Mouse (Mus musculus) heart, embryonic 15.5 days (tissue): Measurements from ENCODE around the gene Slc13a5. TPM values are rescaled to one million over a fixed set of nuclear protein-coding genes. Genes with fewer than 3 reads are reported as not detected.

ENCODE experiments used
- ATAC-seq: fragments of 200-750 bp; cut with Nextera tagmentation; replicated peaks from 2 replicates; pipeline ENCODE4 v1.8.0; 2017; ENCODE audit warnings: low read depth, moderate TSS enrichment; ENCODE audit not compliant: insufficient number of reproducible peaks, insufficient read depth, low FRiP score
- H3K27ac ChIP-seq: fragments of 300-500 bp; sonication (generic); 2 replicates; pipeline ENCODE4 v1.5.1; 2015; ENCODE audit warnings: mild to moderate bottlenecking, inconsistent platforms
- H3K27me3 ChIP-seq: fragments of 300-500 bp; sonication (generic); 2 replicates; pipeline ENCODE4 v1.6.1; 2015; ENCODE audit warnings: inconsistent platforms
- H3K36me3 ChIP-seq: fragments of 300-500 bp; sonication (generic); 2 replicates; pipeline ENCODE4 v1.6.1; 2015; ENCODE audit warnings: mild to moderate bottlenecking, inconsistent platforms
- H3K4me1 ChIP-seq: fragments of 300-500 bp; sonication (generic); replicated peaks from 2 replicates; pipeline ENCODE4 v1.6.1; 2015; ENCODE audit warnings: inconsistent platforms
- H3K4me2 ChIP-seq: fragments of 300-500 bp; sonication (generic); 2 replicates; pipeline ENCODE4 v1.6.1; 2015; ENCODE audit warnings: inconsistent platforms, mild to moderate bottlenecking, moderate library complexity
- H3K4me3 ChIP-seq: fragments of 300-500 bp; sonication (generic); 2 replicates; pipeline ENCODE4 v1.5.1; 2015; ENCODE audit warnings: mild to moderate bottlenecking, inconsistent platforms
- H3K9ac ChIP-seq: fragments of 300-500 bp; sonication (generic); 2 replicates; pipeline ENCODE4 v1.6.1; 2015; ENCODE audit warnings: mild to moderate bottlenecking, inconsistent platforms
- H3K9me3 ChIP-seq: fragments of 300-500 bp; sonication (generic); replicated peaks from 2 replicates; pipeline ENCODE4 v1.6.1; 2016; ENCODE audit warnings: inconsistent platforms
- WGBS: fragments of 180-500 bp; shearing (Covaris S2); methylation state at CpG from one replicate; pipeline ENCODE4 v1.1.7; 2015; ENCODE audit warnings: mixed read lengths; 5-methylcytosine and 5-hydroxymethylcytosine counted together
- polyA plus RNA-seq: library from polyadenylated mRNA; unstranded; fragments of >200 nt; fragmentation: Nextera tagmentation; extraction: Ambion mirVana; gene quantifications from 2 replicates; pipeline ENCODE4 v1.2.1, GENCODE M21; 2015

The Slc13a5 gene
- polyA plus RNA-seq, 1 experiment from 2014 or later: 0.11 TPM

- Histone ChIP-seq H3K4me1 (peaks cover 3% of the 10 kb centered on the region), H3K27ac (no peak overlapping the region), H3K4me2 (no peak overlapping the region), H3K9ac (no peak overlapping the region), H3K36me3 (no peaks in the 10 kb centered on the region), H3K9me3 (no peaks in the 10 kb centered on the region), H3K27me3 (no peaks in the 10 kb centered on the region), H3K4me3 (no peak overlapping the region)
- WGBS: 69% methylated on average over 3 of the region's 3 CpGs
- ATAC-seq: no peak
Observed at GRCm38 (mm10) chr11:72286651-72287050, 19.6 kb upstream of the Slc13a5 start.

GRCm38 (mm10) chr11:72285971-72286480 lies 19.0 kb upstream of the Slc13a5 start:
- ATAC-seq: no peak
- H3K4me1 ChIP-seq: peaks cover 3% of the 10 kb centered on the region
- H3K9me3 ChIP-seq: no peaks in the 10 kb centered on the region
- H3K36me3 ChIP-seq: no peaks in the 10 kb centered on the region
- 67% methylated on average over 6 of the region's 6 CpGs for WGBS
- no peaks in the 10 kb centered on the region for H3K27me3 ChIP-seq
- no peak overlapping the region for H3K27ac ChIP-seq
- H3K4me2 ChIP-seq: no peak overlapping the region
- H3K4me3 ChIP-seq: no peak overlapping the region
- no peak overlapping the region for H3K9ac ChIP-seq

- no peak overlapping the region for H3K4me2 ChIP-seq
- 67% methylated on average over 14 of the region's 14 CpGs for WGBS
- H3K27me3 ChIP-seq: no peaks in the 10 kb centered on the region
- H3K9ac ChIP-seq: no peak overlapping the region
- no peaks in the 10 kb centered on the region for H3K9me3 ChIP-seq
- ATAC-seq: no peak
- H3K4me3 ChIP-seq: no peak overlapping the region
- H3K27ac ChIP-seq: no peak overlapping the region
- H3K36me3 ChIP-seq: no peaks in the 10 kb centered on the region
- H3K4me1 ChIP-seq: peaks cover 3% of the 10 kb centered on the region
Observed at GRCm38 (mm10) chr11:72284532-72285182, 17.6 kb upstream of the Slc13a5 start.

- no peak overlapping the region for H3K27ac ChIP-seq
- no peak overlapping the region for H3K4me3 ChIP-seq
- H3K36me3 ChIP-seq: no peaks in the 10 kb centered on the region
- H3K9ac ChIP-seq: no peak overlapping the region
- no peak overlapping the region for H3K4me2 ChIP-seq
- ATAC-seq: no peak
- H3K27me3 ChIP-seq: no peaks in the 10 kb centered on the region
- no peaks in the 10 kb centered on the region for H3K9me3 ChIP-seq
- 84% methylated on average over 16 of the region's 16 CpGs for WGBS
- H3K4me1 ChIP-seq: peaks cover 3% of the 10 kb centered on the region
Observed at GRCm38 (mm10) chr11:72283486-72284224, 16.6 kb upstream of the Slc13a5 start.

GRCm38 (mm10) chr11:72281852-72282400 lies 14.9 kb upstream of the Slc13a5 start:
- ATAC-seq: no peak
- no peak overlapping the region for H3K4me2 ChIP-seq
- no peak overlapping the region for H3K4me3 ChIP-seq
- no peaks in the 10 kb centered on the region for H3K27me3 ChIP-seq
- no peak overlapping the region for H3K9ac ChIP-seq
- no peaks in the 10 kb centered on the region for H3K36me3 ChIP-seq
- no peak overlapping the region for H3K27ac ChIP-seq
- no peaks in the 10 kb centered on the region for H3K9me3 ChIP-seq
- peaks cover 3% of the 10 kb centered on the region for H3K4me1 ChIP-seq
- WGBS: 51% methylated on average over 5 of the region's 5 CpGs

- H3K9ac ChIP-seq: no peak overlapping the region
- 73% methylated on average over 5 of the region's 5 CpGs for WGBS
- H3K27ac ChIP-seq: no peak overlapping the region
- H3K4me2 ChIP-seq: no peak overlapping the region
- no peak for ATAC-seq
- peaks cover 3% of the 10 kb centered on the region for H3K4me1 ChIP-seq
- no peaks in the 10 kb centered on the region for H3K27me3 ChIP-seq
- H3K4me3 ChIP-seq: no peak overlapping the region
- no peaks in the 10 kb centered on the region for H3K36me3 ChIP-seq
- no peaks in the 10 kb centered on the region for H3K9me3 ChIP-seq
Observed at GRCm38 (mm10) chr11:72281143-72281851, 14.3 kb upstream of the Slc13a5 start.

GRCm38 (mm10) chr11:72273341-72273740 lies 6.3 kb upstream of the Slc13a5 start:
- peaks cover 2% of the 10 kb centered on the region; the same call in 1 of the 2 replicates for H3K4me1 ChIP-seq
- H3K4me3 ChIP-seq: no peak overlapping the region
- no peaks in the 10 kb centered on the region for H3K36me3 ChIP-seq
- H3K9me3 ChIP-seq: no peaks in the 10 kb centered on the region
- H3K27ac ChIP-seq: no peak overlapping the region
- no peak overlapping the region for H3K9ac ChIP-seq
- 62% methylated on average over 3 of the region's 3 CpGs for WGBS
- no peak overlapping the region for H3K4me2 ChIP-seq
- H3K27me3 ChIP-seq: peaks cover 9% of the 10 kb centered on the region
- ATAC-seq: no peak

- Histone ChIP-seq H3K9me3 (no peaks in the 10 kb centered on the region), H3K27ac (no peak overlapping the region), H3K4me1 (peaks cover 7% of the 10 kb centered on the region), H3K36me3 (no peaks in the 10 kb centered on the region), H3K9ac (no peak overlapping the region), H3K4me2 (no peak overlapping the region), H3K4me3 (no peak overlapping the region), H3K27me3 (peaks cover 20% of the 10 kb centered on the region)
- WGBS: 28% methylated on average over 1 of the region's 1 CpGs
- ATAC-seq: no peak
Observed at GRCm38 (mm10) chr11:72271761-72272160, 4.7 kb upstream of the Slc13a5 start.

- Histone ChIP-seq H3K4me3 (peak overlapping the region; percentile 52), H3K27me3 (peaks cover 49% of the 10 kb centered on the region), H3K4me2 (peak overlapping the region; percentile 88), H3K36me3 (no peaks in the 10 kb centered on the region), H3K27ac (no peak overlapping the region), H3K4me1 (peaks cover 21% of the 10 kb centered on the region), H3K9me3 (no peaks in the 10 kb centered on the region), H3K9ac (peak overlapping the region; percentile 45)
- peak; percentile 89 for ATAC-seq
- WGBS: under 1% methylated on average over 46 of the region's 46 CpGs
Observed at GRCm38 (mm10) chr11:72266207-72266959, 639 bp downstream of the Slc13a5 start.

- H3K27ac ChIP-seq: no peak overlapping the region
- no peak for ATAC-seq
- H3K9ac ChIP-seq: no peak overlapping the region
- peaks cover 21% of the 10 kb centered on the region for H3K4me1 ChIP-seq
- 9% methylated on average over 11 of the region's 11 CpGs for WGBS
- peak overlapping the region; percentile 52 for H3K4me3 ChIP-seq
- peak overlapping the region; percentile 88; the same call in 1 of the 2 replicates for H3K4me2 ChIP-seq
- H3K27me3 ChIP-seq: peaks cover 49% of the 10 kb centered on the region
- no peaks in the 10 kb centered on the region for H3K36me3 ChIP-seq
- no peaks in the 10 kb centered on the region for H3K9me3 ChIP-seq
Observed at GRCm38 (mm10) chr11:72265483-72265882, 1.5 kb downstream of the Slc13a5 start.
